Mouse (Mus musculus) CH12.LX (cell line): ENCODE results near the gene Ifng. TPM values are rescaled to one million over a fixed set of nuclear protein-coding genes. Genes with fewer than 3 reads are reported as not detected.

ENCODE experiments used
- DNase-seq: peaks from one replicate; pipeline ENCODE4 v3.0.0-alpha.2; 2013; ENCODE audit errors: extremely low read depth
- H3K27ac ChIP-seq: 2 replicates; pipeline ENCODE4 v1.5.1; 2012; ENCODE audit warnings: low read depth, mild to moderate bottlenecking, control low read depth, moderate library complexity; ENCODE audit not compliant: insufficient read depth
- H3K27me3 ChIP-seq: replicated peaks from 2 replicates; pipeline ENCODE3; 2012; ENCODE audit warnings: inconsistent platforms
- H3K36me3 ChIP-seq, 2 experiments: replicated peaks in 1 of 2; 2 replicates each; pipeline versions ENCODE3 to v1.6.1; 2012; ENCODE audit warnings: inconsistent platforms in 1 of 2, low read length in 1 of 2, mild to moderate bottlenecking in 1 of 2, mixed read lengths in 1 of 2, moderate library complexity in 1 of 2; ENCODE audit not compliant: control insufficient read depth in 1 of 2, insufficient read depth in 1 of 2
- H3K4me1 ChIP-seq, 2 experiments: 2 replicates each; pipeline ENCODE4 v1.6.1; 2012; ENCODE audit warnings: inconsistent platforms in 1 of 2, moderate library complexity in 1 of 2; ENCODE audit not compliant: insufficient read depth in 2 of 2, control insufficient read depth in 1 of 2
- H3K4me2 ChIP-seq: 2 replicates; pipeline ENCODE4 v1.6.1; 2012; ENCODE audit warnings: low read depth, mild to moderate bottlenecking, control low read depth; ENCODE audit not compliant: poor library complexity, insufficient read depth, severe bottlenecking
- H3K4me3 ChIP-seq, 3 experiments: fragments of 150-350 bp in 1 of 3; sonication (generic) in 1 of 3; replicated peaks in 1 of 3; 2 replicates each; pipeline versions ENCODE3 to v1.5.1; 2011 to 2012; ENCODE audit warnings: low read depth in 2 of 3, low read length in 2 of 3, mild to moderate bottlenecking in 2 of 3, moderate library complexity in 2 of 3, control low read depth in 1 of 3, improper control_type of control experiment in 1 of 3, inconsistent platforms in 1 of 3, mixed read lengths in 1 of 3; ENCODE audit not compliant: poor library complexity in 1 of 3
- H3K79me2 ChIP-seq: replicated peaks from 2 replicates; pipeline ENCODE4 v1.6.1; 2012; ENCODE audit warnings: mild to moderate bottlenecking, moderate library complexity; ENCODE audit not compliant: control insufficient read depth, poor library complexity, insufficient read depth, severe bottlenecking; ENCODE audit errors: extremely low read depth
- H3K9ac ChIP-seq: 2 replicates; pipeline ENCODE4 v1.6.1; 2012; ENCODE audit warnings: low read depth, mild to moderate bottlenecking, control low read depth, moderate library complexity; ENCODE audit not compliant: insufficient read depth
- H3K9me3 ChIP-seq: replicated peaks from 2 replicates; pipeline ENCODE3; 2012; ENCODE audit warnings: low read length, inconsistent platforms, mixed read lengths
- CHD1 ChIP-seq: IDR thresholded peaks from 2 replicates; pipeline ENCODE4 v1.6.1; 2012; ENCODE audit warnings: low read depth, low read length, improper control_type of control experiment, inconsistent platforms
- ELF1 ChIP-seq: IDR thresholded peaks from 2 replicates; pipeline ENCODE4 v1.6.1; 2014; ENCODE audit warnings: low read depth, mild to moderate bottlenecking, inconsistent platforms, low read length, improper control_type of control experiment
- EP300 ChIP-seq: IDR thresholded peaks from 2 replicates; pipeline ENCODE4 v1.6.1; 2011; ENCODE audit warnings: low read length, improper control_type of control experiment
- ETS1 ChIP-seq: conservative IDR thresholded peaks from 2 replicates; pipeline ENCODE4 v1.6.1; 2012; ENCODE audit warnings: low read depth, mild to moderate bottlenecking, inconsistent platforms, low read length, improper control_type of control experiment, moderate library complexity
- GABPA ChIP-seq: IDR thresholded peaks from 2 replicates; pipeline ENCODE4 v1.6.1; 2012; ENCODE audit warnings: low read depth, low read length, improper control_type of control experiment, inconsistent platforms; ENCODE audit not compliant: insufficient replicate concordance
- HCFC1 ChIP-seq: IDR thresholded peaks from 2 replicates; pipeline ENCODE4 v1.6.1; 2012; ENCODE audit warnings: low read depth, mild to moderate bottlenecking, inconsistent platforms, low read length, improper control_type of control experiment
- IRF4 ChIP-seq: IDR thresholded peaks from 2 replicates; pipeline ENCODE4 v1.6.1; 2014; ENCODE audit warnings: low read depth, mild to moderate bottlenecking, inconsistent platforms, low read length, improper control_type of control experiment
- JUN ChIP-seq: IDR thresholded peaks from 2 replicates; pipeline ENCODE4 v1.6.1; 2011; ENCODE audit warnings: low read depth, mild to moderate bottlenecking, low read length, improper control_type of control experiment, moderate library complexity; ENCODE audit not compliant: insufficient read depth
- JUND ChIP-seq: conservative IDR thresholded peaks from 2 replicates; pipeline ENCODE4 v1.6.1; 2011; ENCODE audit warnings: low read depth, low read length, improper control_type of control experiment
- KAT2A ChIP-seq: IDR thresholded peaks from 2 replicates; pipeline ENCODE4 v1.6.1; 2012; ENCODE audit warnings: low read length, improper control_type of control experiment, inconsistent platforms; ENCODE audit not compliant: insufficient replicate concordance
- MAFK ChIP-seq: IDR thresholded peaks from 2 replicates; pipeline ENCODE4 v1.6.1; 2011; ENCODE audit warnings: low read length, improper control_type of control experiment; ENCODE audit not compliant: insufficient replicate concordance
- MAX ChIP-seq: IDR thresholded peaks from 2 replicates; pipeline ENCODE4 v1.6.1; 2011; ENCODE audit warnings: low read length, improper control_type of control experiment
- MAZ ChIP-seq: IDR thresholded peaks from 2 replicates; pipeline ENCODE4 v1.6.1; 2012; ENCODE audit warnings: low read depth, mild to moderate bottlenecking, inconsistent platforms, low read length, improper control_type of control experiment, moderate library complexity
- MYC ChIP-seq: IDR thresholded peaks from 2 replicates; pipeline ENCODE4 v1.6.1; 2011; ENCODE audit warnings: low read depth, mild to moderate bottlenecking, improper control_type of control experiment, low read length
- NELFE ChIP-seq: IDR thresholded peaks from 2 replicates; pipeline ENCODE4 v1.6.1; 2011; ENCODE audit warnings: low read depth, low read length, improper control_type of control experiment
- NRF1 ChIP-seq: IDR thresholded peaks from 2 replicates; pipeline ENCODE4 v1.6.1; 2014; ENCODE audit warnings: low read depth, mild to moderate bottlenecking, inconsistent platforms, low read length, improper control_type of control experiment, moderate library complexity
- PAX5 ChIP-seq: IDR thresholded peaks from 2 replicates; pipeline ENCODE4 v1.6.1; 2012; ENCODE audit warnings: low read length, inconsistent platforms, mixed read lengths
- POLR2A ChIP-seq: IDR thresholded peaks from 2 replicates; pipeline ENCODE4 v1.6.1; 2011; ENCODE audit warnings: low read depth, mild to moderate bottlenecking, improper control_type of control experiment, low read length
- POLR2AphosphoS2 ChIP-seq: IDR thresholded peaks from 2 replicates; pipeline ENCODE4 v1.6.1; 2011; ENCODE audit warnings: low read depth, low read length, improper control_type of control experiment
- RAD21 ChIP-seq: IDR thresholded peaks from 2 replicates; pipeline ENCODE4 v1.6.1; 2011; ENCODE audit warnings: low read depth, mild to moderate bottlenecking, low read length, improper control_type of control experiment, moderate library complexity
- SIN3A ChIP-seq: IDR thresholded peaks from 2 replicates; pipeline ENCODE4 v1.6.1; 2012; ENCODE audit warnings: low read length, improper control_type of control experiment, inconsistent platforms
- SMC3 ChIP-seq: IDR thresholded peaks from 2 replicates; pipeline ENCODE4 v1.6.1; 2011; ENCODE audit warnings: low read depth, low read length, improper control_type of control experiment
- TBP ChIP-seq: conservative IDR thresholded peaks from 2 replicates; pipeline ENCODE4 v1.6.1; 2011; ENCODE audit warnings: low read depth, low read length, improper control_type of control experiment
- UBTF ChIP-seq: IDR thresholded peaks from 2 replicates; pipeline ENCODE4 v1.6.1; 2012; ENCODE audit warnings: low read depth, mild to moderate bottlenecking, inconsistent platforms, low read length, improper control_type of control experiment, moderate library complexity
- USF1 ChIP-seq: IDR thresholded peaks from 2 replicates; pipeline ENCODE4 v1.6.1; 2014; ENCODE audit warnings: low read depth, mild to moderate bottlenecking, inconsistent platforms, low read length, improper control_type of control experiment
- ZMIZ1 ChIP-seq: IDR thresholded peaks from 2 replicates; pipeline ENCODE4 v1.6.1; 2012; ENCODE audit warnings: low read depth, mild to moderate bottlenecking, inconsistent platforms, low read length, improper control_type of control experiment
- ZNF384 ChIP-seq: IDR thresholded peaks from 2 replicates; pipeline ENCODE4 v1.6.1; 2012; ENCODE audit warnings: low read depth, low read length, improper control_type of control experiment, inconsistent platforms
- dilution Hi-C: fragments of 300-500 bp; cut with MboI; formaldehyde crosslinking; loops from 2 replicates; pipeline ENCODE4 v1.14.3; 2020; ENCODE audit warnings: low sequenced_read_pairs; ENCODE audit not compliant: extremely low pct_unique_long_range_greater_than_20kb, extremely low pct_ligation_motif_present
- in situ Hi-C: fragments of 300-500 bp; cut with MboI; formaldehyde crosslinking; loops from 3 replicates; pipeline ENCODE4 v1.14.3; 2019; ENCODE audit warnings: low sequenced_read_pairs, low pct_ligation_motif_present, low pct_unique_long_range_greater_than_20kb, mixed read lengths
- polyA plus RNA-seq: library from polyadenylated mRNA; unstranded; fragments of >175 nt; gene quantifications from 2 replicates; pipeline ENCODE4 v1.2.1, GENCODE M21; 2012; ENCODE audit warnings: low read depth; ENCODE audit not compliant: insufficient read length
- total RNA-seq, 2 experiments: library from RNA; depleted of rRNA; stranded (reverse); fragments of 300-350 nt in 1 of 2; fragments of >200 nt in 1 of 2; gene quantifications; 2 replicates each; pipeline ENCODE4 v1.2.3; 2012 to 2014

Gene Ifng
- total and polyA plus RNA-seq, 3 experiments: not detected

- no peaks in the 10 kb centered on the region for H3K27me3 ChIP-seq
- no peak overlapping the region for H3K4me2 ChIP-seq
- H3K4me3 ChIP-seq: no peak overlapping the region
- no peaks in the 10 kb centered on the region for H3K36me3 ChIP-seq
- in situ Hi-C loops: no loop called here
- H3K79me2 ChIP-seq: no peaks in the 10 kb centered on the region
- peaks cover 0 to 5% of the 10 kb centered on the region in 2 experiments; a peak in 2 of 4 replicates for H3K4me1 ChIP-seq
- H3K9ac ChIP-seq: no peak overlapping the region
- no peak for DNase-seq
- no peak for TF ChIP-seq ZNF384
- no peak for TF ChIP-seq IRF4
- TF ChIP-seq MYC: no peak
- TF ChIP-seq MAZ: no peak
- no peak for TF ChIP-seq UBTF
- TF ChIP-seq POLR2AphosphoS2: no peak
- no peak for TF ChIP-seq EP300
- TF ChIP-seq MAX: no peak
- TF ChIP-seq SIN3A: no peak
- no peak for TF ChIP-seq JUND
- TF ChIP-seq SMC3: no peak
- no peak for TF ChIP-seq JUN
- no peak for TF ChIP-seq TBP
- TF ChIP-seq MAFK: no peak
- no peak for TF ChIP-seq PAX5
- no peak for TF ChIP-seq GABPA
- no peak for TF ChIP-seq KAT2A
- no peak for TF ChIP-seq NRF1
- no peak for TF ChIP-seq NELFE
- no peak for TF ChIP-seq RAD21
- no peak overlapping the region for H3K27ac ChIP-seq
- dilution Hi-C loops: no loop called here
- H3K9me3 ChIP-seq: no peaks in the 10 kb centered on the region
These were observed 4.7 kb downstream of the Ifng start for GRCm38 (mm10) chr10:118445502-118445901.

GRCm38 (mm10) chr10:118445978-118446377 lies 5.1 kb downstream of the Ifng start:
- no peak for DNase-seq
- Histone ChIP-seq H3K4me1 (peaks cover 0 to 5% of the 10 kb centered on the region in 2 experiments; a peak in 2 of 4 replicates), H3K9ac (no peak overlapping the region), H3K27me3 (no peaks in the 10 kb centered on the region), H3K4me3 (no peak overlapping the region), H3K9me3 (no peaks in the 10 kb centered on the region), H3K27ac (no peak overlapping the region), H3K4me2 (no peak overlapping the region), H3K36me3 (no peaks in the 10 kb centered on the region), H3K79me2 (no peaks in the 10 kb centered on the region)
- in situ Hi-C loops (no loop called here), dilution Hi-C loops (no loop called here)
- no peak for TF ChIP-seq JUND
- no peak for TF ChIP-seq HCFC1
- no peak for TF ChIP-seq IRF4
- TF ChIP-seq ZMIZ1: no peak
- TF ChIP-seq TBP: no peak
- no peak for TF ChIP-seq USF1
- TF ChIP-seq POLR2AphosphoS2: no peak
- TF ChIP-seq JUN: no peak
- no peak for TF ChIP-seq MAX
- TF ChIP-seq POLR2A: no peak
- no peak for TF ChIP-seq RAD21
- no peak for TF ChIP-seq MAFK
- no peak for TF ChIP-seq NRF1
- TF ChIP-seq ZNF384: no peak
- no peak for TF ChIP-seq ETS1
- TF ChIP-seq KAT2A: no peak
- no peak for TF ChIP-seq ELF1
- TF ChIP-seq EP300: no peak
- no peak for TF ChIP-seq CHD1
- TF ChIP-seq, all 38 proteins: peak for 0
